ENCODE assay signal across 8 mouse cellular contexts in genomic region chr2:170218230-170219044, GRCm38 (mm10).
DNase-seq lines count a peak whose midpoint lies in the region; ATAC-seq and TF ChIP-seq lines count a peak whose summit lies in the region.

No protein-coding gene starts in this region.

- H3K27me3 ChIP-seq in forebrain, postnatal 0 days (ENCODE audit: insufficient read depth, low read length): no peaks in the 10 kb centered on the region
- H3K27me3 ChIP-seq in lung, embryonic 15.5 days: no peaks in the 10 kb centered on the region
- no peaks in the 10 kb centered on the region for H3K27me3 ChIP-seq in neural tube, embryonic 15.5 days (replicated peaks)

- ATAC-seq in forebrain, postnatal 0 days: peak; percentile 81
- peak; percentile 66; the same call in 1 of the 2 replicates for ATAC-seq in lung, embryonic 15.5 days (ENCODE audit: borderline replicate concordance, extremely low read depth, low FRiP score, low TSS enrichment)
- ATAC-seq in neural tube, embryonic 15.5 days (ENCODE audit: low FRiP score): peak; percentile 82

- peaks cover 26% of the 10 kb centered on the region for H3K4me1 ChIP-seq in forebrain, postnatal 0 days (ENCODE audit: insufficient read depth)
- H3K4me1 ChIP-seq in lung, embryonic 15.5 days: peaks cover 55% of the 10 kb centered on the region
- H3K4me1 ChIP-seq in neural tube, embryonic 15.5 days: peaks cover 53% of the 10 kb centered on the region

- 6% methylated on average over 22 of the region's 22 CpGs for WGBS in forebrain, postnatal 0 days
- 9% methylated on average over 22 of the region's 22 CpGs for WGBS in lung, embryonic 15.5 days
- WGBS in neural tube, embryonic 15.5 days: 6% methylated on average over 22 of the region's 22 CpGs

- peak; percentile 57 for DNase-seq in ES-CJ7 (ENCODE audit: low read depth, low spot score)
- DNase-seq in adrenal gland, postnatal 25 days: peak; percentile 70
- peak; percentile 72 for DNase-seq in forebrain, postnatal 0 days
- DNase-seq in heart, postnatal 36 days: peak; percentile 69 to 77
- DNase-seq in layer of hippocampus, adult 2 months (ENCODE audit: low spot score in 2 of 2): peak; percentile 51 to 53
- no peak for DNase-seq in cerebellum, adult 9-11 months

- no peaks in the 10 kb centered on the region for H3K36me3 ChIP-seq in forebrain, postnatal 0 days (ENCODE audit: insufficient read depth)
- no peaks in the 10 kb centered on the region for H3K36me3 ChIP-seq in lung, embryonic 15.5 days
- H3K36me3 ChIP-seq in neural tube, embryonic 15.5 days: no peaks in the 10 kb centered on the region

- peak overlapping the region; percentile 68 for H3K4me2 ChIP-seq in forebrain, postnatal 0 days (ENCODE audit: low read depth)
- H3K4me2 ChIP-seq in lung, embryonic 15.5 days: peak overlapping the region; percentile 76
- H3K4me2 ChIP-seq in neural tube, embryonic 15.5 days: peak overlapping the region; percentile 66

- H3K9ac ChIP-seq in forebrain, postnatal 0 days: peak overlapping the region; percentile 31; the same call in 1 of the 2 replicates
- peak overlapping the region; percentile 37; the same call in 1 of the 2 replicates for H3K9ac ChIP-seq in lung, embryonic 15.5 days
- 0 out of 2 replicates have a peak overlapping the region, but pooled peaks have one; percentile 1 for H3K9ac ChIP-seq in neural tube, embryonic 15.5 days (replicated peaks)

- H3K4me3 ChIP-seq in forebrain, postnatal 0 days (ENCODE audit: low read depth, low read length): peak overlapping the region; percentile 9; the same call in 1 of the 2 replicates
- H3K4me3 ChIP-seq in layer of hippocampus, adult 2 months: peak overlapping the region; percentile 40
- peak overlapping the region; percentile 32 for H3K4me3 ChIP-seq in lung, embryonic 15.5 days
- H3K4me3 ChIP-seq in neural tube, embryonic 15.5 days (replicated peaks): 0 out of 2 replicates have a peak overlapping the region, but pooled peaks have one; percentile 31

- no peaks in the 10 kb centered on the region for H3K9me3 ChIP-seq in forebrain, postnatal 0 days (ENCODE audit: low read length)
- H3K9me3 ChIP-seq in lung, embryonic 15.5 days: no peaks in the 10 kb centered on the region
- no peaks in the 10 kb centered on the region for H3K9me3 ChIP-seq in neural tube, embryonic 15.5 days (replicated peaks)

- peak; percentile 58 for TF ChIP-seq CTCF in forebrain, postnatal 0 days (IDR thresholded peaks at IDR 0.05; ENCODE audit: low read depth)
- TF ChIP-seq CTCF in layer of hippocampus, adult 2 months (conservative IDR thresholded peaks at IDR 0.05): peak; percentile 70

- intact Hi-C loops in heart, postnatal 36 days (cut with DNase I): loop anchor here (1.0 kb wide), 1 partner anchor 102 kb away; no protein-coding TSS in a partner anchor

- H3K27ac ChIP-seq in forebrain, postnatal 0 days (ENCODE audit: low read depth, low read length): peak overlapping the region; percentile 83; the same call in 1 of the 2 replicates
- H3K27ac ChIP-seq in layer of hippocampus, adult 2 months: peak overlapping the region; percentile 86; the same call in 1 of the 2 replicates
- peak overlapping the region; percentile 89 for H3K27ac ChIP-seq in lung, embryonic 15.5 days
- H3K27ac ChIP-seq in neural tube, embryonic 15.5 days (replicated peaks): peak overlapping the region; percentile 85
